Mouse (Mus musculus) olfactory bulb, adult 2 months (tissue): ENCODE measurements around the gene Tm9sf1. TPM values are rescaled to one million over a fixed set of nuclear protein-coding genes. Genes with fewer than 3 reads are reported as not detected.

Source experiments
- H3K27ac ChIP-seq: fragments of 200-500 bp; 2 replicates; pipeline ENCODE4 v1.5.1; 2012; ENCODE audit warnings: low read depth, low read length; ENCODE audit not compliant: insufficient read depth
- H3K4me1 ChIP-seq: fragments of 200-500 bp; 2 replicates; pipeline ENCODE4 v1.6.1; 2012; ENCODE audit warnings: low read length; ENCODE audit not compliant: control insufficient read depth, insufficient read depth
- H3K4me3 ChIP-seq: fragments of 200-500 bp; 2 replicates; pipeline ENCODE4 v1.5.1; 2012; ENCODE audit warnings: mild to moderate bottlenecking, low read depth, low read length, moderate library complexity; ENCODE audit not compliant: insufficient read depth
- CTCF ChIP-seq: fragments of 200-500 bp; IDR thresholded peaks from 2 replicates; pipeline ENCODE4 v1.5.1; 2012; ENCODE audit warnings: low read depth, mild to moderate bottlenecking, low read length, moderate library complexity; ENCODE audit not compliant: insufficient read depth
- POLR2A ChIP-seq: fragments of 200-500 bp; IDR thresholded peaks from 2 replicates; pipeline ENCODE4 v1.6.1; 2012; ENCODE audit warnings: mild to moderate bottlenecking, low read depth, low read length, moderate library complexity; ENCODE audit not compliant: insufficient read depth
- WGBS: fragments of 180-500 bp; shearing (Covaris S2); methylation state at CpG from one replicate; pipeline ENCODE4 v1.1.7; 2018; 5-methylcytosine and 5-hydroxymethylcytosine counted together
- polyA plus RNA-seq: library from polyadenylated mRNA; stranded (reverse); fragments of >200 nt; gene quantifications from 2 replicates; pipeline ENCODE4 v1.2.4, GENCODE M21; 2012; ENCODE audit warnings: low replicate concordance; ENCODE audit not compliant: missing spikeins, insufficient read depth, insufficient read length

Gene Tm9sf1
- polyA plus RNA-seq, 1 experiment, result not detected

DNA sequence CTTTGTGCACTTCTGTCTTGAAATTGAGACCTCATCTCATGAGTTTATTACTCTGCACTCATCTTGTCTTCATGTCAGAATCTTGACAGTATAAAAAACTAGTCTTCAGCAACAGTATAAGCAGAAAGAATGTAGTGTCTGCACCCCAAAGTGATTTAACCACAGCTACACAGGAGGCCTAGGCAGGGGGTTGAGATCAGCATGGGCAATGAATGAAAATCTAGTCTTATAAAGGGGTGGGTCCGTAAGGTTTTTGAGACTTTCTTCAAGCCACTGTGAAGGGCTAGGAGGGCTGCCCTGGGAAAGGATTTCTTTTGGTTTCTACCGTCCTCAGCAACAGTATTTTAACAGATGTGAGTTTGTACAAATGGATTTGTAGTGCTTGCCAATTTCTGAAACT lies 17.0 kb upstream of the Tm9sf1 start:
- Histone ChIP-seq H3K4me1 (no peaks in the 10 kb centered on the region), H3K4me3 (no peak overlapping the region), H3K27ac (no peak overlapping the region)
- 24% methylated on average over 2 of the region's 2 CpGs for WGBS
- TF ChIP-seq CTCF (no peak), POLR2A (no peak)

DNA sequence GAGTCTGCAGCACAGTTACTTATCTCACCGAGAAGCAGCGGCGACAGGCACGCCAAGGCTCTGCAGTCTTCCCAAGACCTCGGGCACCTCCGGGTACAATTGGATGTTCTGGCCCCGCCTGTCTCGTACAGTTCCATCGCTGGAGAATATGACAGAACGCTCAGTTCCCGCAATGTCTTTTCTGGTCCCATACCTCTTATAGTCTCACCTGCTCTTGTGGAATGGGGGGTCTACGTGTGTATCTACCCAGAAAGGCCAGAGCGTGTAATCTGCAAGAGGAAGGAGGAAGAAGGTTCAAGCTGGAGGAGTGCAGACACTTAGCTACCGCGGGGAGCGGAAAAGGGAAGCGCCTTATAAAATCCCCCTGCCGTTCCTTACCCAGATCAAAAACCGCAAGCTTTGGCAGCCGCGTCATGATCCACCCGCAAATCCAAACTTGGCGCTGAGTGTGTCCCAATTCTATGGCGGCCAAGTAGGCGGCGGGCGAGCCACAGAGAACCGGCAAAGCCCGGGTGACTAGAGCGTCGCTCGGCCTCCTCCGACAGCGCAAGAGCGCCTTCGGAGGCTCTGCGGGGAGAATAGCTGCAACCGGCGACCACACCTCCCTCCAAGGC lies 16.5 kb upstream of the Tm9sf1 start, which contains the start of gene Mdp1:
Gene Mdp1 (minus strand): TSS at position 549 of the 614 bp plus-strand sequence.
- peak within 1 kb of the TSS; percentile 61 for H3K4me3 ChIP-seq
- 0 out of 2 replicates have a peak within 1 kb of the TSS, but pooled peaks have one; percentile 6 for H3K27ac ChIP-seq
- WGBS, result under 1% methylated on average over 39 of the region's 39 CpGs
- H3K4me1 ChIP-seq, result no peaks in the 10 kb centered on the region
- TF ChIP-seq CTCF (peak; percentile 84), POLR2A (no peak)

DNA sequence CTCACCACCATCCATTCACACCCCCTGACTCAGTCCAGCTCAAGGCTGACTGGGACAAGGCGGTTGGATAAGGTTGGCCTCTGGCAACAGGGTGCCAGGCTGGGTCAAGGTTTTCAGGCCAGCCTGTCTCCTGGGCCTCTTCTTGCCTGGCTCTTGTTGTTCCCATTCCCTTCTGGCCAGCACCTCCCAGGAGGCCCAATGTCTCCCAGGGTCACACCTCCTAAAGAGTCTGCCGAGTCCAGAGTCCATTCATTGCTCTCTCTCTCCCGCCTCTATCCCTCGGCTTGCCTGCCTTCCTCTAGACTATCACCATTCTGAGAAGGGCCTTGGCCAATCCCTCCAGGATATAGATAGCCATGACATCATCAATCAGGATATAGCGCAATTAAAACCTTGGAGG lies 14.4 kb upstream of the Tm9sf1 start:
- Histone ChIP-seq H3K4me1 (no peaks in the 10 kb centered on the region), H3K27ac (no peak overlapping the region), H3K4me3 (no peak overlapping the region)
- 94% methylated on average over 5 of the region's 5 CpGs for WGBS
- TF ChIP-seq CTCF, result no peak

DNA sequence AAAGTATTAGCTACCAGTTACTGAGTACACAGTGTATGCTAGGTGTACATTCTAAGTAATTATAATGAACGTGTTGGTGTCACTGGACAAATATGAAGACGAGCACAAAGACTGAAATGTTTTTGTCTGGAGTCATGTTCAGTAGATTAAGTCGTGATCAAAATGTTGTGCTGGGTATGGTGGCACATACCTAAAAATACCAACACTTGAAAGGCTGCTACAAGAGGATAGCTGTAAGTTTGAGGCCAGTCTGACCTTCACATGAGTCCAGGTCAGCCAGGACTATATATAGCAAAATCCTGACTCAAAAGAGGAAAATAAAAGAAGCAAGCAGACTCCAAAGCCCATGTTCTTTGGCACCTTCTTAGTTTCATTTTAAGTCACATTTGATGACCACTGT lies 13.3 kb upstream of the Tm9sf1 start:
- TF ChIP-seq CTCF, result no peak
- no peak for TF ChIP-seq POLR2A
- 79% methylated on average over 3 of the region's 3 CpGs for WGBS
- H3K4me3 ChIP-seq, result no peak overlapping the region
- H3K4me1 ChIP-seq, result no peaks in the 10 kb centered on the region
- H3K27ac ChIP-seq, result no peak overlapping the region

DNA sequence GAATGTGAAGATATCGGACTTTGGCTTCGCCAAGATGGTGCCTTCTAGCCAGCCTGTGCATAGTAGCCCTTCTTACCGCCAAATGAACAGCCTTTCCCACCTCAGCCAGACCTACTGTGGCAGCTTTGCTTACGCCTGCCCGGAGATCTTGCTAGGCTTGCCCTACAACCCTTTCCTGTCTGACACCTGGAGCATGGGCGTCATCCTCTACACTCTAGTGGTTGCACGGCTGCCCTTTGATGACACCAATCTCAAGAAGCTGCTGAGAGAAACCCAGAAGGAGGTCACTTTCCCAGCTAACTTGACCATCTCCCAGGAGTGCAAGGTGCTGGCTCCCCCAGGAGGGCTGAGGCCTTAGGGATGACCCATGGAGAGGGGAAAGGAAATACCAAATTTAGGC lies 7.9 kb upstream of the Tm9sf1 start:
- no peak overlapping the region for H3K4me3 ChIP-seq
- H3K27ac ChIP-seq, result no peak overlapping the region
- H3K4me1 ChIP-seq, result no peaks in the 10 kb centered on the region
- WGBS, result 95% methylated on average over 7 of the region's 7 CpGs
- TF ChIP-seq POLR2A, result no peak
- TF ChIP-seq CTCF, result no peak

- no peak within 1 kb of the TSS for H3K4me3 ChIP-seq
- no peak within 1 kb of the TSS for H3K27ac ChIP-seq
- TF ChIP-seq CTCF (no peak), POLR2A (no peak)
- H3K4me1 ChIP-seq, result no peaks in the 10 kb centered on the region
- WGBS, result 96% methylated on average over 2 of the region's 2 CpGs
Measured at GRCm38 (mm10) chr14:55649884-55650283, 6.3 kb upstream of the Tm9sf1 start, which contains the start of gene Tssk4. Gene Tssk4, plus strand, starts transcription at chr14:55650184.

- Histone ChIP-seq H3K27ac (no peak overlapping the region), H3K4me1 (peaks cover 11% of the 10 kb centered on the region), H3K4me3 (peak overlapping the region; percentile 25; the same call in 1 of the 2 replicates)
- WGBS, result 17% methylated on average over 17 of the region's 17 CpGs
- TF ChIP-seq CTCF, result no peak
- TF ChIP-seq POLR2A, result no peak
Measured at GRCm38 (mm10) chr14:55644261-55644888, 769 bp upstream of the Tm9sf1 start.

GRCm38 (mm10) chr14:55642679-55643059 lies 937 bp downstream of the Tm9sf1 start:
- WGBS, result 17% methylated on average over 8 of the region's 8 CpGs
- Histone ChIP-seq H3K4me1 (peaks cover 11% of the 10 kb centered on the region), H3K27ac (peak overlapping the region; percentile 100; the same call in 1 of the 2 replicates), H3K4me3 (peak overlapping the region; percentile 77)
- no peak for TF ChIP-seq POLR2A
- no peak for TF ChIP-seq CTCF

DNA sequence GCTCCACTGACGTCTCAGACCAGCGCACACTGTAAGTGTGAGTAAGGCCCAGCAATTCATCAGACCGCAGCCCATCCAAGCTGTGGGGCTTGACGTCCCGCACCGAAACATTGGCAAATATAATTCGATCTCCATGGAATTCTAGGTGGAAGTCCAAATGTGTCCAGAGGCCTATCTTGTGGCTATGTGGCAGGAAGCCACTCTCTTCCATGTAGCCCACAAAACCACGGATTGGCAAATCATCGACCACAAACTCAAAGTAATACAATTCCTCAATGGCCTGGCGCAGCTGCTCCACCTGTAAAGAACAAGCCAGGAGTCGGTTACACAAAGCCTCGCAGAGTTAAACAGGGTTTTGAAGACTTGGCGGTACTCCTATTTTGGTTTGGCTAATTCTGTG lies 2.3 kb downstream of the Tm9sf1 start:
- TF ChIP-seq POLR2A (no peak), CTCF (no peak)
- WGBS, result 94% methylated on average over 13 of the region's 13 CpGs
- Histone ChIP-seq H3K4me1 (peaks cover 14% of the 10 kb centered on the region), H3K4me3 (no peak overlapping the region), H3K27ac (no peak overlapping the region)
